Mouse (Mus musculus): Measurements from ENCODE around the gene P2rx3. TPM values are rescaled to one million over a fixed set of nuclear protein-coding genes. Genes with fewer than 3 reads are reported as not detected.

The P2rx3 gene
- polyA plus RNA-seq, 2 experiments = 0.17 to 0.22 TPM

DNA sequence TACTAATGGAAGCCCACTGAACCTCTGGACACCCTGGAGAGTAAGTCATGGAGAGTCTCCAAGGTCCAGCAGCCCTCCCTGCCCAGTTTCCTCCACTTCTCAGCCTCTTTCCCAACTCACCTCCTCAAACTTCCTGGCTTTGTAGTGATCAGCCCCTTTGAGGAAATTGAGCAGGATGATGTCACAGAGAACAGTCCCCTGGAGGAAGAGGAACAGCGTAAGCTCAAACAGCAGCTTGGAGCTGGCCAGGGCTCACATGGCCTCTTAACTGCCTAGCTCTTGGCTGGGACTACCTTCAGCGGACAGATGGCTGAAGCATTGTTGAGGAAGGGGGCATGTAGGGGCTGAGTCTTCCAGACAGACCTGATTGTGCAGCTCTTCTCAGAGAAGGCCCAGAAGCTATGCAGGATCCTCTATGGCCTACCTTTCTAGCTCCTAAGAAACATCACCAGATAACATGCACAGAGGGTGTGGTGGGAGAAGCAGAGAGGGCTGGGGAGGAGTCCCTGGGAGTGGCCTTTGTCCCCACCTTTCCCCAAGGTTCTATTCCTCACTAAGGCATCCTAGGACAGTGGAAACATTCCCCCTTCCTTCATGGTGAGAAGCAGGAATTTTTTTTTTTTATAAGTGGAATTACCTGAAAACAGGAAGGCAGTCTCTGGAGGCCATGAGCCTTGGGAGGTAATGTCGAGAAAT is 37.6 kb downstream of the P2rx3 start:
- no peak for TF ChIP-seq CTCF (IDR thresholded peaks at IDR 0.05; ENCODE audit: low read depth)
- TF ChIP-seq EP300 (IDR thresholded peaks at IDR 0.05; ENCODE audit: low read depth) = no peak
- WGBS (ENCODE audit: insufficient replicate concordance) = 63% methylated on average over 3 of the region's 3 CpGs
- H3K9me3 ChIP-seq (ENCODE audit: control insufficient read depth, low read length) = no peaks in the 10 kb centered on the region
- H3K9ac ChIP-seq (replicated peaks) = no peak overlapping the region
- no peak overlapping the region for H3K4me3 ChIP-seq (ENCODE audit: insufficient read depth in 1 of 2, low read depth in 2 of 2, low read length in 2 of 2)
- DNase-seq (ENCODE audit: low read depth in 3 of 3, low spot score in 3 of 3) (no peak), ATAC-seq (ENCODE audit: insufficient read depth) (peak; percentile 69; the same call in 1 of the 2 replicates)
- peaks cover 26 to 33% of the 10 kb centered on the region in 2 experiments for H3K4me1 ChIP-seq (replicated peaks; ENCODE audit: control insufficient read depth in 2 of 2, insufficient read depth in 2 of 2, low read length in 1 of 2)
- H3K27me3 ChIP-seq (ENCODE audit: control insufficient read depth, insufficient read depth, low read length) = no peaks in the 10 kb centered on the region
- H3K36me3 ChIP-seq (replicated peaks; ENCODE audit: control insufficient read depth, insufficient read depth, low read depth) = no peaks in the 10 kb centered on the region
- H3K27ac ChIP-seq = no peak overlapping the region
- peak overlapping the region; percentile 23 for H3K4me2 ChIP-seq (ENCODE audit: low read depth)

DNA sequence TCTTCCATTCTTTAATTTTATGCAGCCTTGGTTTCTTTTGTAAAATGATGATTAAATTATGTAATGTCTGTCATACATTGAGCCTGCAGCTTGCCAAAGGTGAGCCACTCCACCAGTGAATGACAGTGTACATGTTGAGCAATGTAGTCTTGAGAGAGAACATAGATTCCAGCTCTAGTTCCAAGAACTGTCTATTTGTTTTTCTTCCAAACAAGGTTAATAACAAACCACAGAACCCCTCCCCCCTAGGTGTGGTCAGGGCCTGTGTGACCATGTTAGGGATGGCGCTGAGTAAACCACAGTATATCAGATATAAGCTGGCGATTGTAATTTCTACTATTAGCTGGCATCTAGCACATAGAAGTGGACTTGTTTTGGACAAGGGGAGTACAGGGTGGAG is 40.9 kb downstream of the P2rx3 start:
- DNase-seq (ENCODE audit: low read depth in 3 of 3, low spot score in 3 of 3) (peak in 1 of 3 experiments; percentile 29), ATAC-seq (ENCODE audit: insufficient read depth) (peak; percentile 52; the same call in 1 of the 2 replicates)
- no peaks in the 10 kb centered on the region for H3K36me3 ChIP-seq (replicated peaks; ENCODE audit: control insufficient read depth, insufficient read depth, low read depth)
- no peak overlapping the region for H3K9ac ChIP-seq (replicated peaks)
- H3K27ac ChIP-seq = no peak overlapping the region
- TF ChIP-seq CTCF (IDR thresholded peaks at IDR 0.05; ENCODE audit: low read depth) (no peak), EP300 (IDR thresholded peaks at IDR 0.05; ENCODE audit: low read depth) (no peak)
- H3K9me3 ChIP-seq (ENCODE audit: control insufficient read depth, low read length) = no peaks in the 10 kb centered on the region
- no peak overlapping the region for H3K4me3 ChIP-seq (ENCODE audit: insufficient read depth in 1 of 2, low read depth in 2 of 2, low read length in 2 of 2)
- H3K4me2 ChIP-seq (ENCODE audit: low read depth) = no peak overlapping the region
- peaks cover 26 to 33% of the 10 kb centered on the region in 2 experiments for H3K4me1 ChIP-seq (replicated peaks; ENCODE audit: control insufficient read depth in 2 of 2, insufficient read depth in 2 of 2, low read length in 1 of 2)
- 8% methylated on average over 2 of the region's 2 CpGs for WGBS (ENCODE audit: insufficient replicate concordance)
- H3K27me3 ChIP-seq (ENCODE audit: control insufficient read depth, insufficient read depth, low read length) = no peaks in the 10 kb centered on the region

DNA sequence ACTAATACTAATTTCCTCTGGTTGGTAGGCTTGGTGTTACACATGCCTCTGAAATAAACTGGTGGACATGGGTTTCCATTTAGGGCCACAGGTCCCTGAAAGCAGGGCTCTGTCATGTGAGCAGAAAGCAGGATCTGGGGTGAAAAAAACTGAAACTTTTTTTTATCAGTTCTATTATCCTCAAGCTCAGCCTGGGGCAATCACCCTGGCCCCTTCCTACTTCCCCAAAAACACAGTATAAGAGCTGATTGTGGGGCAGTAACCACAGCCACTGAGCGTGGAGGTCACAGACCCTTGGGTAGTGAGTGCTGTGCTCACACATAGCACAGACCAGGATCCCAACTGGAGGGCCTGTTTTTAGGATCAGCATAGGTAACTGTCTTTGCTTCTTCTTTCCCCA is 49.3 kb downstream of the P2rx3 start, which contains the start of gene Prg3:
Gene Prg3 (plus strand): TSS at position 286 of the 400 bp plus-strand sequence.
- Histone ChIP-seq H3K9ac (replicated peaks) (no peak within 1 kb of the TSS), H3K9me3 (ENCODE audit: control insufficient read depth, low read length) (no peaks in the 10 kb centered on the region), H3K4me2 (ENCODE audit: low read depth) (no peak within 1 kb of the TSS), H3K27ac (no peak within 1 kb of the TSS), H3K27me3 (ENCODE audit: control insufficient read depth, insufficient read depth, low read length) (no peaks in the 10 kb centered on the region; the same call in 1 of the 2 replicates), H3K4me3 (ENCODE audit: insufficient read depth in 1 of 2, low read depth in 2 of 2, low read length in 2 of 2) (no peak within 1 kb of the TSS), H3K4me1 (replicated peaks; ENCODE audit: control insufficient read depth in 2 of 2, insufficient read depth in 2 of 2, low read length in 1 of 2) (peaks cover 0 to 2% of the 10 kb centered on the region in 2 experiments; a peak in 1 of 4 replicates), H3K36me3 (replicated peaks; ENCODE audit: control insufficient read depth, insufficient read depth, low read depth) (no peaks in the 10 kb centered on the region)
- DNase-seq (ENCODE audit: low read depth in 3 of 3, low spot score in 3 of 3) (no peak), ATAC-seq (ENCODE audit: insufficient read depth) (no peak)
- TF ChIP-seq CTCF (IDR thresholded peaks at IDR 0.05; ENCODE audit: low read depth) (no peak), EP300 (IDR thresholded peaks at IDR 0.05; ENCODE audit: low read depth) (no peak)
- WGBS (ENCODE audit: insufficient replicate concordance) = 3% methylated on average over 1 of the region's 1 CpGs

- no peaks in the 10 kb centered on the region for H3K9me3 ChIP-seq (ENCODE audit: control insufficient read depth, low read length)
- 40% methylated on average over 1 of the region's 1 CpGs for WGBS (ENCODE audit: insufficient replicate concordance)
- H3K36me3 ChIP-seq (replicated peaks; ENCODE audit: control insufficient read depth, insufficient read depth, low read depth) = no peaks in the 10 kb centered on the region
- H3K27ac ChIP-seq = no peak within 1 kb of the TSS
- H3K4me1 ChIP-seq (replicated peaks; ENCODE audit: control insufficient read depth in 2 of 2, insufficient read depth in 2 of 2, low read length in 1 of 2) = no peaks in the 10 kb centered on the region; a peak in 1 of 4 replicates
- ATAC-seq (ENCODE audit: insufficient read depth) = no peak
- no peak within 1 kb of the TSS for H3K9ac ChIP-seq (replicated peaks)
- no peak within 1 kb of the TSS for H3K4me2 ChIP-seq (ENCODE audit: low read depth)
- TF ChIP-seq CTCF (IDR thresholded peaks at IDR 0.05; ENCODE audit: low read depth) = no peak
- TF ChIP-seq EP300 (IDR thresholded peaks at IDR 0.05; ENCODE audit: low read depth) = no peak
- no peak for DNase-seq (ENCODE audit: low read depth in 3 of 3, low spot score in 3 of 3)
- no peak within 1 kb of the TSS for H3K4me3 ChIP-seq (ENCODE audit: insufficient read depth in 1 of 2, low read depth in 2 of 2, low read length in 2 of 2)
- no peaks in the 10 kb centered on the region for H3K27me3 ChIP-seq (ENCODE audit: control insufficient read depth, insufficient read depth, low read length)
Observed at GRCm38 (mm10) chr2:84980188-84980587, 57.1 kb downstream of the P2rx3 start, which contains the start of gene Prg2. TSS of gene Prg2 (plus strand) at chr2:84980461.

DNA sequence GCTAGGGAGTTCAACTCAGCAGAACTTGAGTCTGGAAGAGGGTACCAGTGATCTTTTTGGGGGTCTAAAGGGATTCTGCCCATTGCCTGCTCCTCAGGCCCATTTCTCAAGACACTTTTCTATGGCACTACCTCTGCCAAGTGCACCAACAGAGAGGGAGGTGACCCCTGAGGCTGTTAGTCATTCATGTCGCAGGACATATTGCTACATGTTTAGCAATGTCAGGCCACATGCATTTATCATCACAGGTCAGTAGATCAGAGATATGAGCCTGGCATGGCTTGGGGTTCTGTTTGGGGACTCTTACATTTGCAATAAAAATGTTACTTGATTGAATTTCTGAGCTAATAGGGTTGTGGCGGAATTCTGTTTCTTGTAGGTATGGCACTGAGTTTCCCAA is 61.7 kb downstream of the P2rx3 start:
- 78% methylated on average over 2 of the region's 2 CpGs for WGBS (ENCODE audit: insufficient replicate concordance)
- H3K4me2 ChIP-seq (ENCODE audit: low read depth) = no peak overlapping the region
- no peak overlapping the region for H3K9ac ChIP-seq (replicated peaks)
- no peaks in the 10 kb centered on the region for H3K36me3 ChIP-seq (replicated peaks; ENCODE audit: control insufficient read depth, insufficient read depth, low read depth)
- no peak overlapping the region for H3K4me3 ChIP-seq (ENCODE audit: insufficient read depth in 1 of 2, low read depth in 2 of 2, low read length in 2 of 2)
- H3K27ac ChIP-seq = no peak overlapping the region
- H3K27me3 ChIP-seq (ENCODE audit: control insufficient read depth, insufficient read depth, low read length) = no peaks in the 10 kb centered on the region
- no peaks in the 10 kb centered on the region for H3K4me1 ChIP-seq (replicated peaks; ENCODE audit: control insufficient read depth in 2 of 2, insufficient read depth in 2 of 2, low read length in 1 of 2)
- ATAC-seq (ENCODE audit: insufficient read depth) = no peak
- DNase-seq (ENCODE audit: low read depth in 3 of 3, low spot score in 3 of 3) = no peak
- TF ChIP-seq CTCF (IDR thresholded peaks at IDR 0.05; ENCODE audit: low read depth) (no peak), EP300 (IDR thresholded peaks at IDR 0.05; ENCODE audit: low read depth) (no peak)
- no peaks in the 10 kb centered on the region for H3K9me3 ChIP-seq (ENCODE audit: control insufficient read depth, low read length)
